Mouse (Mus musculus) small intestine, adult 2 months (tissue): Measurements from ENCODE around the gene Amotl1. TPM values are rescaled to one million over a fixed set of nuclear protein-coding genes. Genes with fewer than 3 reads are reported as not detected.

Experiments used
- H3K27ac ChIP-seq: fragments of 200-500 bp; 2 replicates; pipeline ENCODE4 v1.5.1; 2012; ENCODE audit warnings: low read depth, low read length, control low read depth, inconsistent platforms; ENCODE audit not compliant: insufficient read depth
- H3K27me3 ChIP-seq: fragments of 200-500 bp; 2 replicates; pipeline ENCODE4 v1.6.1; 2012; ENCODE audit warnings: mild to moderate bottlenecking, moderate library complexity, low read length, inconsistent platforms; ENCODE audit not compliant: control insufficient read depth, insufficient read depth
- H3K36me3 ChIP-seq: fragments of 200-500 bp; 2 replicates; pipeline ENCODE4 v1.6.1; 2012; ENCODE audit warnings: mild to moderate bottlenecking, low read length, control low read depth, inconsistent platforms; ENCODE audit not compliant: control insufficient read depth, insufficient read depth
- H3K4me1 ChIP-seq: fragments of 200-500 bp; 2 replicates; pipeline ENCODE4 v1.6.1; 2012; ENCODE audit warnings: low read length, inconsistent platforms, mixed read lengths; ENCODE audit not compliant: control insufficient read depth, insufficient read depth, insufficient read length
- H3K4me3 ChIP-seq: fragments of 200-500 bp; 2 replicates; pipeline ENCODE4 v1.5.1; 2012; ENCODE audit warnings: low read depth, mild to moderate bottlenecking, control low read depth, inconsistent platforms, low read length, moderate library complexity
- CTCF ChIP-seq: fragments of 200-500 bp; IDR thresholded peaks from 2 replicates; pipeline ENCODE4 v1.5.1; 2012; ENCODE audit warnings: low read depth, mild to moderate bottlenecking, control low read depth, inconsistent platforms, low read length, moderate library complexity, mixed read lengths; ENCODE audit not compliant: insufficient replicate concordance, insufficient read length; ENCODE audit errors: extremely low read depth
- POLR2A ChIP-seq: fragments of 200-500 bp; IDR thresholded peaks from 2 replicates; pipeline ENCODE4 v1.6.1; 2012; ENCODE audit warnings: low read depth, mild to moderate bottlenecking, control low read depth, inconsistent platforms, low read length, moderate library complexity
- WGBS: fragments of 180-500 bp; shearing (Covaris S2); methylation state at CpG from one replicate; pipeline ENCODE4 v1.1.7; 2018; 5-methylcytosine and 5-hydroxymethylcytosine counted together
- polyA plus RNA-seq: library from polyadenylated mRNA; depleted of rRNA; stranded (reverse); fragments of >200 nt; gene quantifications from 2 replicates; pipeline ENCODE4 v1.2.3, GENCODE M21; 2012

Gene Amotl1
- polyA plus RNA-seq, 1 experiment: 9.4 TPM

GRCm38 (mm10) chr9:14564486-14564885 is 80.4 kb downstream of the Amotl1 start:
- Histone ChIP-seq H3K27me3 (no peaks in the 10 kb centered on the region), H3K4me3 (no peak overlapping the region), H3K4me1 (no peaks in the 10 kb centered on the region), H3K27ac (no peak overlapping the region), H3K36me3 (no peaks in the 10 kb centered on the region)
- TF ChIP-seq POLR2A (no peak), CTCF (no peak)
- WGBS: 82% methylated on average over 3 of the region's 3 CpGs

GRCm38 (mm10) chr9:14563351-14563750 is 81.5 kb downstream of the Amotl1 start:
- Histone ChIP-seq H3K27me3 (no peaks in the 10 kb centered on the region), H3K4me1 (no peaks in the 10 kb centered on the region), H3K4me3 (no peak overlapping the region), H3K36me3 (no peaks in the 10 kb centered on the region), H3K27ac (no peak overlapping the region)
- no peak for TF ChIP-seq POLR2A
- no peak for TF ChIP-seq CTCF
- 49% methylated on average over 7 of the region's 7 CpGs for WGBS

DNA sequence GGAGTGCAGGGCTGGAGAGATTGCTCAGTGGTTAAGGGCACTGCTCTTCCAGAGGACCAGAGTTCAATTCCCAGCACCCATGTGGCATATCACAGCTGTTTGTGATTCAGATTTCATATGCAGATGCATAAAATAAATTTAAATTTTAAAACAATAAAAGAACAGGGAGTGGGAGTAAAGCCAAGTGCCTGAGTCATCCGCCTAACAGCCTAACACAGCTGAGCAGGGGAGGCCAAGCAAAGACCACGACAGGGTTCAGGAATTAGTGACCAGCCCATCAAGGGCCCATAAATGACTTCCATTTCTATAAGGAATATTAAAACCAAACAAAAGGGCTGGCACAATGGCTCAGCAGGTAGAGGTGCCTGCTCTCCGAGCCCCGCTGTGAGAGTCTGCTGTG is 84.3 kb downstream of the Amotl1 start:
- no peaks in the 10 kb centered on the region for H3K36me3 ChIP-seq
- WGBS: 68% methylated on average over 4 of the region's 4 CpGs
- no peaks in the 10 kb centered on the region for H3K27me3 ChIP-seq
- no peaks in the 10 kb centered on the region for H3K4me1 ChIP-seq
- no peak overlapping the region for H3K27ac ChIP-seq
- no peak for TF ChIP-seq CTCF
- TF ChIP-seq POLR2A: no peak
- H3K4me3 ChIP-seq: no peak overlapping the region

DNA sequence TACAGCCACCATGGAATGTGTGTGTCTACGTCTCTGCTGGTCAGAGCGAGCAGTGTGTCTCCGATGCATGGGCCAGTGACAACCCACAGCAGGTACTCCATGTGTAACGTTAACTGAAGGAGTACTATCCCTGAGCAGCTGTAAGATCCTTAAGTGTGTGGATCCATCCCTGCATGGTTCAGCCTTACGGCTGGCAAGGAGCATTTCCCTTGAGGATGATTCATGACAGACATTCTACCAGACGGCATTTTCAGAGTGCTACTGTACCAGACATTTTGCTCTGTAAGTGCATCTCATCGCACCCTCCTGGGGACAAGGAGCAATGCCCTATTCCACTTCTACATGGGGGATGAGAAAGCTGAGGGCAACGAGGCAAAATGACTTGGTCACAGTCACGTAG is 84.9 kb downstream of the Amotl1 start:
- Histone ChIP-seq H3K36me3 (no peaks in the 10 kb centered on the region), H3K27me3 (no peaks in the 10 kb centered on the region), H3K4me1 (no peaks in the 10 kb centered on the region), H3K27ac (no peak overlapping the region), H3K4me3 (no peak overlapping the region)
- TF ChIP-seq CTCF (no peak), POLR2A (no peak)
- WGBS: 86% methylated on average over 9 of the region's 9 CpGs

- no peak overlapping the region for H3K27ac ChIP-seq
- H3K36me3 ChIP-seq: no peaks in the 10 kb centered on the region
- H3K4me3 ChIP-seq: no peak overlapping the region
- no peaks in the 10 kb centered on the region for H3K27me3 ChIP-seq
- WGBS: 21% methylated on average over 10 of the region's 10 CpGs
- no peaks in the 10 kb centered on the region for H3K4me1 ChIP-seq
- TF ChIP-seq POLR2A (no peak), CTCF (no peak)
These were observed 85.4 kb downstream of the Amotl1 start for GRCm38 (mm10) chr9:14559430-14559829.

DNA sequence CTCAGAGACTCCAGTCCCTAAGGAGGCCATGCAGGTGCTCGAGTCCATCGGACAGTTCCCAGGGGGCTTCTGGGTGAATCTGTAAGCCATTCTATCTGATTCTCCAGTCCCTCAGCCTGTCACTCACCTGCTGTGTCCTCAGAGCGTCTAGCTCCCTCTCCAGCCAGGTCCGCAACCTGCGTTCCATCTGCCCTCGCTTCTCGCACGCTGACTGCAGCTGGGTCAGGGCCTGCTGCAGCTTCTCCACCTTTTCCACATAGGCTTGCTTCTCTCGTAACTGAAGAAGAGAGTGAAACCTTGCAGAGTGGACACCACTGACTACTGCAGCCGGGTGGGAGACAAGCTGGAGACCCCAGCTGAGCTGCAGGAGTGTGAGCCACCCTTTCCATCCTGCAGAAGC is 86.5 kb downstream of the Amotl1 start:
- WGBS: 94% methylated on average over 10 of the region's 10 CpGs
- no peaks in the 10 kb centered on the region for H3K36me3 ChIP-seq

GRCm38 (mm10) chr9:14548366-14548761 is 96.5 kb downstream of the Amotl1 start:
- WGBS: 76% methylated on average over 11 of the region's 11 CpGs
- TF ChIP-seq CTCF: no peak
- no peak for TF ChIP-seq POLR2A
- Histone ChIP-seq H3K4me1 (no peaks in the 10 kb centered on the region), H3K27me3 (no peaks in the 10 kb centered on the region), H3K36me3 (no peaks in the 10 kb centered on the region), H3K4me3 (no peak overlapping the region), H3K27ac (no peak overlapping the region)

More for the DNA sequence above, 86.5 kb downstream of the Amotl1 start:
- Histone ChIP-seq H3K27ac (no peak overlapping the region), H3K27me3 (no peaks in the 10 kb centered on the region), H3K4me1 (no peaks in the 10 kb centered on the region), H3K4me3 (no peak overlapping the region)
- no peak for TF ChIP-seq CTCF
- no peak for TF ChIP-seq POLR2A

GRCm38 (mm10) chr9:14547584-14548365 is 97.1 kb downstream of the Amotl1 start:
- WGBS: 74% methylated on average over 12 of the region's 12 CpGs
- H3K36me3 ChIP-seq: no peaks in the 10 kb centered on the region
- H3K4me1 ChIP-seq: no peaks in the 10 kb centered on the region
- no peak overlapping the region for H3K27ac ChIP-seq
- no peaks in the 10 kb centered on the region for H3K27me3 ChIP-seq
- no peak overlapping the region for H3K4me3 ChIP-seq
- TF ChIP-seq POLR2A (no peak), CTCF (no peak)
